Comparison of ENCODE assay signal across 10 mouse cellular contexts in the genomic region with DNA sequence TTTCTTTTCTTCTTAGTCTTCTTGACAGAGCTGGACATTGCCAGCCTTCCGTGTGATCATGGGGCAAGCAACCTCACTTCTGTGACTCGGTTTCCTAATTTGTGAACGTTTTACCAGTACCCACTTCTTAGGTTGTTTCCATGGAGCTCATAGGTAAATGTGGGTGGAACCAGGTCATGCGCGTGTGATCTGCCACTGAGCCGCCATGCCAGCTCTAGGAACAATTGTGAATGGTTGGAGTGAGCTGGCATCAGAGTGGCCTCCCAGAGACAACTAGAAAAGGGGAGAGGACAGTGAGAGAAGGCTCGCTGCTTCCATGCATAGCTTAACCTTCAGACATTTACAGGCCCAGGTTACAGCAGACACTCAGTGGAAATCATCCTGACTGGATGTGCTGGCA. TPM values are rescaled to one million over a fixed set of nuclear protein-coding genes. Genes with fewer than 3 reads are reported as not detected.
A peak's percentile ranks its signal among the peaks of the same experiment; 100 is the strongest.
DNase-seq lines count a peak whose midpoint lies in the region; ATAC-seq and TF ChIP-seq lines count a peak whose summit lies in the region.
"Had no signal": no experiment of that assay in that cellular context is flagged by ENCODE, and none has a peak within 500 bp of the region (broad histone marks: within the 10 kb centered on the region; RNA-seq: fewer than 3 reads in every experiment).

No protein-coding gene starts in this region.

- 78% methylated on average over 7 of the region's 7 CpGs for WGBS in heart, embryonic 13.5 days
- 86% methylated on average over 7 of the region's 7 CpGs for WGBS in liver, adult 2 months
- 84% methylated on average over 7 of the region's 7 CpGs for WGBS in embryonic facial prominence, embryonic 14.5 days
- WGBS in midbrain, embryonic 13.5 days: 64% methylated on average over 7 of the region's 7 CpGs

- H3K27ac ChIP-seq in heart, embryonic 13.5 days (replicated peaks): peak overlapping the region; percentile 90
- peak overlapping the region; percentile 25 for H3K27ac ChIP-seq in liver, adult 2 months (replicated peaks; ENCODE audit: insufficient read depth, low read depth, low read length)
- 0 out of 2 replicates have a peak overlapping the region, but pooled peaks have one; percentile 6 for H3K27ac ChIP-seq in embryonic facial prominence, embryonic 14.5 days (replicated peaks; ENCODE audit: low read depth, low read length)
- H3K27ac ChIP-seq in midbrain, embryonic 13.5 days: 0 out of 2 replicates have a peak overlapping the region, but pooled peaks have one; percentile 7

- DNase-seq in heart, postnatal 10 days: no peak
- DNase-seq in liver, adult 2 months (ENCODE audit: extremely low read depth, low read depth, low spot score): no peak
- DNase-seq in liver: no peak
- no peak for DNase-seq in embryonic facial prominence, embryonic 14.5 days (ENCODE audit: low spot score)
- no peak for DNase-seq in ovary, postnatal 14 days (ENCODE audit: low spot score)
- DNase-seq: adrenal gland, adult 8-10 months; cerebellum, postnatal 36 days; left cerebral cortex, postnatal 4 days had no signal

- peaks cover 64% of the 10 kb centered on the region for H3K4me1 ChIP-seq in heart, embryonic 13.5 days
- H3K4me1 ChIP-seq in liver, adult 2 months (ENCODE audit: control insufficient read depth, insufficient read depth, low read length): 0 out of 2 replicates have a peak, but pooled peaks cover 2% of the 10 kb centered on the region
- H3K4me1 ChIP-seq in embryonic facial prominence, embryonic 14.5 days (ENCODE audit: control insufficient read depth, insufficient read depth, low read length): no peaks in the 10 kb centered on the region
- peaks cover 2% of the 10 kb centered on the region; the same call in 1 of the 2 replicates for H3K4me1 ChIP-seq in midbrain, embryonic 13.5 days (replicated peaks)

- TF ChIP-seq POLR2A in liver, adult 2 months (IDR thresholded peaks at IDR 0.05; ENCODE audit: extremely low read depth, insufficient read depth, low read length): no peak

- no peak for ATAC-seq in heart, embryonic 13.5 days (ENCODE audit: extremely low read depth, insufficient number of reproducible peaks, low FRiP score, low TSS enrichment)
- no peak for ATAC-seq in embryonic facial prominence, embryonic 14.5 days (ENCODE audit: low read depth)
- ATAC-seq in midbrain, embryonic 13.5 days: no peak

- no peaks in the 10 kb centered on the region for H3K79me2 ChIP-seq in liver, adult 2 months (ENCODE audit: control insufficient read depth, insufficient read depth, low read length)

- no peaks in the 10 kb centered on the region for H3K9me3 ChIP-seq in heart, embryonic 13.5 days
- H3K9me3 ChIP-seq in embryonic facial prominence, embryonic 14.5 days (ENCODE audit: control insufficient read depth, low read length): no peaks in the 10 kb centered on the region
- no peaks in the 10 kb centered on the region for H3K9me3 ChIP-seq in midbrain, embryonic 13.5 days

- H3K9ac ChIP-seq in heart, embryonic 13.5 days: peak overlapping the region; percentile 61
- H3K9ac ChIP-seq in liver, adult 2 months (ENCODE audit: low read depth, low read length): no peak overlapping the region
- H3K9ac ChIP-seq in embryonic facial prominence, embryonic 14.5 days (ENCODE audit: low read depth, low read length): no peak overlapping the region
- no peak overlapping the region for H3K9ac ChIP-seq in midbrain, embryonic 13.5 days (replicated peaks)

- H3K36me3 ChIP-seq in heart, embryonic 13.5 days: peaks cover 53% of the 10 kb centered on the region
- peaks cover 1% of the 10 kb centered on the region; the same call in 1 of the 2 replicates for H3K36me3 ChIP-seq in liver, adult 2 months (ENCODE audit: control insufficient read depth, insufficient read depth, low read length)
- H3K36me3 ChIP-seq in embryonic facial prominence, embryonic 14.5 days (ENCODE audit: control insufficient read depth, insufficient read depth, low read length): 0 out of 2 replicates have a peak, but pooled peaks cover 5% of the 10 kb centered on the region
- no peaks in the 10 kb centered on the region for H3K36me3 ChIP-seq in midbrain, embryonic 13.5 days

- peak overlapping the region; percentile 5; the same call in 1 of the 2 replicates for H3K4me2 ChIP-seq in heart, embryonic 13.5 days
- no peak overlapping the region for H3K4me2 ChIP-seq in embryonic facial prominence, embryonic 14.5 days (ENCODE audit: low read depth, low read length)
- no peak overlapping the region for H3K4me2 ChIP-seq in midbrain, embryonic 13.5 days (replicated peaks)

- no peak for TF ChIP-seq CTCF in liver, adult 2 months (IDR thresholded peaks at IDR 0.05; ENCODE audit: low read depth, low read length)

- H3K27me3 ChIP-seq in heart, embryonic 13.5 days (replicated peaks): no peaks in the 10 kb centered on the region
- H3K27me3 ChIP-seq in liver, adult 2 months (ENCODE audit: control insufficient read depth, insufficient read depth, low read length): no peaks in the 10 kb centered on the region
- no peaks in the 10 kb centered on the region for H3K27me3 ChIP-seq in embryonic facial prominence, embryonic 14.5 days (replicated peaks; ENCODE audit: control insufficient read depth, insufficient read depth, low read length)
- no peaks in the 10 kb centered on the region for H3K27me3 ChIP-seq in midbrain, embryonic 13.5 days

- H3K4me3 ChIP-seq in heart, embryonic 13.5 days: no peak overlapping the region
- no peak overlapping the region for H3K4me3 ChIP-seq in liver, adult 2 months (ENCODE audit: insufficient read depth, low read depth, low read length)
- H3K4me3 ChIP-seq in embryonic facial prominence, embryonic 14.5 days (ENCODE audit: low read depth, low read length): no peak overlapping the region
- H3K4me3 ChIP-seq in midbrain, embryonic 13.5 days (replicated peaks): no peak overlapping the region

- intact Hi-C loops in heart, postnatal 10 days (cut with DNase I): loop anchor here (5.0 kb wide), 1 partner anchor 36 kb away; no protein-coding TSS in a partner anchor

RNA-seq across cellular contexts. Expression of gene Eng, which starts 21.8 kb away (rescaled TPM):
- 148 and 155 TPM in 2 replicates for polyA plus RNA-seq in heart, embryonic 13.5 days (2015; fragmentation: Nextera tagmentation; extraction: Ambion mirVana)
- total RNA-seq in heart, postnatal 10 days (2021): 100 to 1,000 TPM; 152 to 166 TPM
- 14.2 and 25.9 TPM in 2 replicates for total RNA-seq in liver, adult 2 months (2014; rRNA removed)
- 55.0 and 70.8 TPM in 2 replicates for polyA plus RNA-seq in liver, adult 2 months (2012; rRNA removed)
- 57.9 and 64.3 TPM in 2 replicates for polyA plus RNA-seq in embryonic facial prominence, embryonic 14.5 days (2014; fragmentation: Nextera tagmentation; extraction: Ambion mirVana)
- 22.0 and 24.8 TPM in 2 replicates for polyA plus RNA-seq in midbrain, embryonic 13.5 days (2015; fragmentation: Nextera tagmentation; extraction: Ambion mirVana)

RNA-seq across cellular contexts. Expression of gene Fpgs, which starts 35.8 kb away (rescaled TPM):
- 19.0 and 21.3 TPM in 2 replicates for polyA plus RNA-seq in heart, embryonic 13.5 days (2015; fragmentation: Nextera tagmentation; extraction: Ambion mirVana)
- total RNA-seq in heart, postnatal 10 days (2021): 10 to 100 TPM in 1 of 2 experiments, 1 to 10 TPM in 1; 9.9 to 11.7 TPM
- total RNA-seq in liver, adult 2 months (2014; rRNA removed): 158 and 175 TPM in 2 replicates
- 414 and 481 TPM in 2 replicates for polyA plus RNA-seq in liver, adult 2 months (2012; rRNA removed)
- 28.2 and 31.0 TPM in 2 replicates for polyA plus RNA-seq in embryonic facial prominence, embryonic 14.5 days (2014; fragmentation: Nextera tagmentation; extraction: Ambion mirVana)
- polyA plus RNA-seq in midbrain, embryonic 13.5 days (2015; fragmentation: Nextera tagmentation; extraction: Ambion mirVana): 16.5 and 16.6 TPM in 2 replicates

RNA-seq across cellular contexts. Expression of gene Cdk9, which starts 44.7 kb away (rescaled TPM):
- polyA plus RNA-seq in heart, embryonic 13.5 days (2015; fragmentation: Nextera tagmentation; extraction: Ambion mirVana): 60.0 and 63.2 TPM in 2 replicates
- total RNA-seq in heart, postnatal 10 days (2021): 10 to 100 TPM; 35.4 to 37.6 TPM
- total RNA-seq in liver, adult 2 months (2014; rRNA removed): 19.5 and 27.3 TPM in 2 replicates
- 46.6 and 63.7 TPM in 2 replicates for polyA plus RNA-seq in liver, adult 2 months (2012; rRNA removed)
- 67.4 and 82.3 TPM in 2 replicates for polyA plus RNA-seq in embryonic facial prominence, embryonic 14.5 days (2014; fragmentation: Nextera tagmentation; extraction: Ambion mirVana)
- polyA plus RNA-seq in midbrain, embryonic 13.5 days (2015; fragmentation: Nextera tagmentation; extraction: Ambion mirVana): 78.5 and 84.5 TPM in 2 replicates

RNA-seq across cellular contexts. Expression of gene Ak1, which starts 46.6 kb away (rescaled TPM):
- polyA plus RNA-seq in heart, embryonic 13.5 days (2015; fragmentation: Nextera tagmentation; extraction: Ambion mirVana): 302 and 318 TPM in 2 replicates
- total RNA-seq in heart, postnatal 10 days (2021): 100 to 1,000 TPM; 522 to 538 TPM
- 0.47 and 1.4 TPM in 2 replicates for total RNA-seq in liver, adult 2 months (2014; rRNA removed)
- polyA plus RNA-seq in liver, adult 2 months (2012; rRNA removed): 0.26 and 0.34 TPM in 2 replicates
- polyA plus RNA-seq in embryonic facial prominence, embryonic 14.5 days (2014; fragmentation: Nextera tagmentation; extraction: Ambion mirVana): 97.8 and 125 TPM in 2 replicates
- polyA plus RNA-seq in midbrain, embryonic 13.5 days (2015; fragmentation: Nextera tagmentation; extraction: Ambion mirVana): 62.5 and 62.9 TPM in 2 replicates

RNA-seq across cellular contexts. Expression of gene Sh2d3c, which starts 52.7 kb away (rescaled TPM):
- 33.0 and 34.1 TPM in 2 replicates for polyA plus RNA-seq in heart, embryonic 13.5 days (2015; fragmentation: Nextera tagmentation; extraction: Ambion mirVana)
- 10 to 100 TPM; 45.3 to 47.1 TPM for total RNA-seq in heart, postnatal 10 days (2021)
- total RNA-seq in liver, adult 2 months (2014; rRNA removed): 2.2 and 3.2 TPM in 2 replicates
- polyA plus RNA-seq in liver, adult 2 months (2012; rRNA removed): 7.5 and 10.4 TPM in 2 replicates
- polyA plus RNA-seq in embryonic facial prominence, embryonic 14.5 days (2014; fragmentation: Nextera tagmentation; extraction: Ambion mirVana): 21.7 and 28.3 TPM in 2 replicates
- polyA plus RNA-seq in midbrain, embryonic 13.5 days (2015; fragmentation: Nextera tagmentation; extraction: Ambion mirVana): 37.8 and 40.7 TPM in 2 replicates

Comparison
In these comparisons a context has a peak if more than half of its experiments do, and no peak if none do; other contexts are left out.
1. H3K27ac ChIP-seq: peak in every context shown above with its lines; median percentile 90 in heart, embryonic 13.5 days; 25 in liver, adult 2 months; 7 in midbrain, embryonic 13.5 days; 6 in embryonic facial prominence, embryonic 14.5 days.
2. RNA of gene Fpgs, which starts 35.8 kb away (polyA plus RNA-seq): 414 to 481 TPM in liver, adult 2 months; 28.2 to 31.0 TPM in embryonic facial prominence, embryonic 14.5 days, 19.0 to 21.3 TPM in heart, embryonic 13.5 days and 16.5 to 16.6 TPM in midbrain, embryonic 13.5 days; every median in the first group is over 10 times any median in the second.